Mouse (Mus musculus) cortical plate, adult 2 months (tissue): ENCODE measurements around the gene Tpsab1. TPM values are rescaled to one million over a fixed set of nuclear protein-coding genes. Genes with fewer than 3 reads are reported as not detected.
A peak's percentile ranks its signal among the peaks of the same experiment; 100 is the strongest.

Experiments
- H3K27ac ChIP-seq: fragments of 200-500 bp; 2 replicates; pipeline ENCODE4 v1.5.1; 2012; ENCODE audit warnings: low read length, control low read depth, inconsistent platforms; ENCODE audit not compliant: insufficient read depth
- H3K4me1 ChIP-seq: fragments of 200-500 bp; 2 replicates; pipeline ENCODE4 v1.6.1; 2011; ENCODE audit warnings: low read length; ENCODE audit not compliant: control insufficient read depth, insufficient read depth
- H3K4me3 ChIP-seq: fragments of 200-500 bp; 2 replicates; pipeline ENCODE4 v1.5.1; 2011; ENCODE audit warnings: mild to moderate bottlenecking, low read length, control low read depth; ENCODE audit not compliant: insufficient read depth
- CTCF ChIP-seq: fragments of 200-500 bp; IDR thresholded peaks from 2 replicates; pipeline ENCODE4 v1.5.1; 2011; ENCODE audit warnings: mild to moderate bottlenecking, control low read depth, low read length; ENCODE audit not compliant: insufficient read depth; ENCODE audit errors: extremely low read depth
- POLR2A ChIP-seq: fragments of 200-500 bp; IDR thresholded peaks from 2 replicates; pipeline ENCODE4 v1.6.1; 2011; ENCODE audit warnings: mild to moderate bottlenecking, low read length, control low read depth; ENCODE audit not compliant: insufficient read depth; ENCODE audit errors: extremely low read depth
- polyA plus RNA-seq: library from polyadenylated mRNA; depleted of rRNA; stranded (reverse); fragments of >200 nt; gene quantifications from 2 replicates; pipeline ENCODE4 v1.2.3, GENCODE M21; 2012; rRNA removed

The Tpsab1 gene
- 0.06 TPM in 1 of 2 replicates, not detected in the other for polyA plus RNA-seq

- no peaks in the 10 kb centered on the region for H3K4me1 ChIP-seq
- TF ChIP-seq CTCF (no peak), POLR2A (no peak)
- no peak within 1 kb of the TSS for H3K4me3 ChIP-seq
- no peak within 1 kb of the TSS for H3K27ac ChIP-seq
Measured at GRCm38 (mm10) chr17:25345462-25345861, at the start of gene Tpsab1. Gene Tpsab1 (minus strand): TSS chr17:25345562.

DNA sequence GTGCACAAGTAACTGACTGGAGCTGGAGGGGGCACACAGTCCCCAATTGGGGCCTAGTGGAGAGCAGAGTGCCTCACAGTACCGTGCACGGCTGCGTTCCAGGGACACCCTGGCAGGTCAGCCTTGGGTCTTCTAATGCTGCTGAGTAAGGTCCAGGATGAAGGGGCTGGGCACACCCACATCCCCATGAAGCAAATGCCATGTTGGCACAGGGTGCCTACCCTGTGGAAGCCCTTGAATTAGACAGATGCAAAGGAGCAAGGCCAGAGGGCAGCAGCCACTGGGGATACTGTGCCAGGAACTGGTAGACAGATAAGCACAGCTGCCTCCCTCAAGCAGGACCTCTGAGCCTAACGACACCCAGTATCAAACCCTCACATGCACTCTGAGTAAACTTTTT lies 49.2 kb upstream of the Tpsab1 start:
- no peak overlapping the region for H3K27ac ChIP-seq
- H3K4me3 ChIP-seq, result no peak overlapping the region
- H3K4me1 ChIP-seq, result no peaks in the 10 kb centered on the region
- TF ChIP-seq POLR2A, result no peak
- no peak for TF ChIP-seq CTCF

GRCm38 (mm10) chr17:25374011-25374410 lies 28.6 kb upstream of the Tpsab1 start:
- Histone ChIP-seq H3K27ac (no peak overlapping the region), H3K4me3 (no peak overlapping the region), H3K4me1 (no peaks in the 10 kb centered on the region)
- TF ChIP-seq POLR2A, result no peak
- 0 out of 2 replicates have a peak, but pooled peaks have one; percentile 14 for TF ChIP-seq CTCF

DNA sequence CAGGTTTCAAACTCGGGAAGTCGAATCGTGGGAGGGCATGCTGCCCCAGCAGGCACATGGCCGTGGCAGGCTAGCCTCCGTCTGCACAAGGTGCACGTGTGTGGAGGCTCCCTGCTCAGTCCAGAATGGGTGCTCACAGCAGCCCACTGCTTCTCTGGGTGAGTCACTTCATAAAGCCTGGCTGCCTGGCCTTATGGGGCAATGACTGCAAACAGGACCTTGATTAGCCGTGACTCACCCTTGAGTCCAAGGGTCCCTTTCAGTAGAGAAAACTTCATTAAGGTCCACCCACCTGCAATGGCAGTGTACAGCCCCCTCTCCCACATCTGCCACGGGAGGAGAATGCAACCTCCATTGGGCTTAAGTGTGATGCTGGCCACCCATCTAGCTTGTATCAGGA lies 27.1 kb upstream of the Tpsab1 start:
- H3K4me1 ChIP-seq, result no peaks in the 10 kb centered on the region
- H3K4me3 ChIP-seq, result no peak overlapping the region
- TF ChIP-seq POLR2A (no peak), CTCF (no peak)
- H3K27ac ChIP-seq, result no peak overlapping the region

DNA sequence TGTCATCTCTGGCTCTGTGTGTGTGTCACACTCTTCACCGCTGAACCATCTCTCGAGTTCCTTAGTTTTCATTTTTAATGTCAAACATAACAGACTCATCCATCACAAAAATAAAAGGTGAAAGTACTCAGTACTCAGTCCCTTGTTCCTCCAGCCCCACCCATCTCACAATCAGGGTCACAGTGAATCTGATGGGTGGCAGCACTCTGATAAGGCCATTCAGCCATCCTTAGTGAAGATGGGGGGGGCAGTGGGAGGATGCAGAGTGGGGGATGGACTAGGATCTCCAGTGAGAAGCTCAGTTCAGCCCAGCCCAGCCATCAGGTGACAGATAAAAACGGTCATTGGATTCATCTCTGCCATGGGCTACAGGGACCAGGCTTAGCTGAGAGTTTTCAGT lies 23.6 kb upstream of the Tpsab1 start, which contains the start of gene Tpsg1:
Gene Tpsg1 (plus strand): TSS at position 301 of the 400 bp plus-strand sequence.
- no peaks in the 10 kb centered on the region for H3K4me1 ChIP-seq
- TF ChIP-seq CTCF (no peak), POLR2A (no peak)
- H3K4me3 ChIP-seq, result no peak within 1 kb of the TSS
- no peak within 1 kb of the TSS for H3K27ac ChIP-seq

- TF ChIP-seq CTCF (no peak), POLR2A (no peak)
- no peaks in the 10 kb centered on the region for H3K4me1 ChIP-seq
- H3K27ac ChIP-seq, result no peak within 1 kb of the TSS
- no peak within 1 kb of the TSS for H3K4me3 ChIP-seq
Measured at GRCm38 (mm10) chr17:25366005-25366404, 20.6 kb upstream of the Tpsab1 start, which contains the start of gene Tpsb2. Gene Tpsb2 (plus strand): TSS chr17:25366305.

GRCm38 (mm10) chr17:25363726-25364125 lies 18.4 kb upstream of the Tpsab1 start:
- TF ChIP-seq CTCF (peak; percentile 84), POLR2A (no peak)
- no peaks in the 10 kb centered on the region for H3K4me1 ChIP-seq
- no peak overlapping the region for H3K27ac ChIP-seq
- H3K4me3 ChIP-seq, result no peak overlapping the region

- no peak for TF ChIP-seq POLR2A
- TF ChIP-seq CTCF, result no peak
Measured at GRCm38 (mm10) chr17:25361291-25361690, 15.9 kb upstream of the Tpsab1 start.

DNA sequence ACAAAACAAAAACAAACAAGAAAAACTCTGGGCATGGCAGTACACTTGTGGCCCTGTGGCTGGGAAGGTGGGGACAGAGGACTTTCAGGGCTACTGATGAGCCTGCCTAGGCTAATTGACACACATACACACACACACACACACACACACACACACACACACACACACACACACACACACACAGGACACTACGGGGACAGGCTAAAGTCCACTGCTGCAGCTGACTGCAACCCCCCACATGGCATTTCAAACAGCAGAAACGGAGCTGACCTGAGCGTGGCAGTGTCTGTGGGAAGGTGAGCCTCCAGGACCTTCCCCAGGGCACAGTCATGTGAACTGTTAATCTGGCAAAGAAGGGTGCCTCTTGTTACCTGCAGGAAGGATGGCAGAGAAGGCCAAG lies 3.9 kb downstream of the Tpsab1 start:
- TF ChIP-seq POLR2A (no peak), CTCF (no peak)
- Histone ChIP-seq H3K4me1 (no peaks in the 10 kb centered on the region), H3K27ac (no peak overlapping the region), H3K4me3 (no peak overlapping the region)

More at GRCm38 (mm10) chr17:25361291-25361690, 15.9 kb upstream of the Tpsab1 start:
- Histone ChIP-seq H3K27ac (no peak overlapping the region), H3K4me3 (no peak overlapping the region), H3K4me1 (no peaks in the 10 kb centered on the region)

DNA sequence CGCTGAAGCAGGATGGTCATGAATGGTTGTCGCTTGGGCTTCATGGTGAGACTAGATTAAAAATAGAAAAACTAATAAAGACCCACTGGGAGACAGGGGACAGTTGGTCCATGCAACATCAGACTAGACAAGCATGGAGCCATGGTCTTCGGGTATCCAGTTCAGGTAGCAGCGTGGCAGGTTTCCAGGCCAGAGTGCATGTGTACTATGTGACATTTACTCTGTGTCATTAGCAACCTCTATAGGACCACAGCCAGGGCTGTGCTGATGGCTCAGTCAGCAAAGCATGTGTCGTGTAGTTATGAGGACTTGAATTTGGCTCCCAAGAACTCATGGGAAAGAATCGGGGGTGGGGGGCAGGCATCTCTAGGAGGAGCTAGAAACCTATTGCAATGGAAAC lies 5.4 kb downstream of the Tpsab1 start:
- H3K4me3 ChIP-seq, result no peak overlapping the region
- H3K27ac ChIP-seq, result no peak overlapping the region
- H3K4me1 ChIP-seq, result no peaks in the 10 kb centered on the region
- no peak for TF ChIP-seq CTCF
- no peak for TF ChIP-seq POLR2A

- Histone ChIP-seq H3K4me3 (no peak overlapping the region), H3K27ac (no peak overlapping the region), H3K4me1 (no peaks in the 10 kb centered on the region)
- TF ChIP-seq CTCF, result no peak
- TF ChIP-seq POLR2A, result no peak
Measured at GRCm38 (mm10) chr17:25338218-25338617, 7.1 kb downstream of the Tpsab1 start.
